Mouse (Mus musculus) liver, embryonic 16.5 days (tissue): ENCODE results near the gene Dnah8. TPM values are rescaled to one million over a fixed set of nuclear protein-coding genes. Genes with fewer than 3 reads are reported as not detected.

Experiments used
- ATAC-seq: fragments of 200-750 bp; cut with Nextera tagmentation; 2 replicates; pipeline ENCODE4 v1.8.0; 2017; ENCODE audit warnings: low read depth, mild to moderate bottlenecking, moderate number of reproducible peaks, moderate library complexity
- H3K27ac ChIP-seq: fragments of 300-500 bp; sonication (generic); 2 replicates; pipeline ENCODE4 v1.5.1; 2014; ENCODE audit warnings: mild to moderate bottlenecking, low read length
- H3K27me3 ChIP-seq: fragments of 300-500 bp; sonication (generic); 2 replicates; pipeline ENCODE4 v1.6.1; 2014; ENCODE audit warnings: low read depth, low read length, mixed read lengths; ENCODE audit not compliant: control insufficient read depth, insufficient read depth
- H3K36me3 ChIP-seq: fragments of 300-500 bp; sonication (generic); 2 replicates; pipeline ENCODE4 v1.6.1; 2014; ENCODE audit warnings: mild to moderate bottlenecking; ENCODE audit not compliant: control insufficient read depth, insufficient read depth
- H3K4me1 ChIP-seq: fragments of 300-500 bp; sonication (generic); 2 replicates; pipeline ENCODE4 v1.6.1; 2014; ENCODE audit warnings: low read depth, low read length, mixed read lengths; ENCODE audit not compliant: control insufficient read depth
- H3K4me2 ChIP-seq: fragments of 300-500 bp; sonication (generic); 2 replicates; pipeline ENCODE4 v1.6.1; 2014; ENCODE audit warnings: low read depth, low read length, mixed read lengths
- H3K4me3 ChIP-seq: fragments of 300-500 bp; sonication (generic); 2 replicates; pipeline ENCODE4 v1.5.1; 2014; ENCODE audit warnings: low read depth, mild to moderate bottlenecking, low read length
- H3K9ac ChIP-seq: fragments of 300-500 bp; sonication (generic); 2 replicates; pipeline ENCODE4 v1.6.1; 2014; ENCODE audit warnings: low read depth, low read length
- H3K9me3 ChIP-seq: fragments of 300-500 bp; sonication (generic); replicated peaks from 2 replicates; pipeline ENCODE4 v1.6.1; 2016; ENCODE audit warnings: low read length; ENCODE audit not compliant: control insufficient read depth
- WGBS: fragments of 180-500 bp; shearing (Covaris S2); extraction: QIAGEN DNeasy Blood & Tissue Kit; methylation state at CpG from one replicate; pipeline ENCODE4 v1.1.7; 2014; ENCODE audit not compliant: insufficient replicate concordance; 5-methylcytosine and 5-hydroxymethylcytosine counted together
- polyA plus RNA-seq: library from polyadenylated mRNA; unstranded; fragments of >200 nt; fragmentation: Nextera tagmentation; extraction: Ambion mirVana; gene quantifications from 2 replicates; pipeline ENCODE4 v1.2.1, GENCODE M21; 2015

Dnah8 gene
- polyA plus RNA-seq, 1 experiment from 2014 or later = 0.99 TPM

DNA sequence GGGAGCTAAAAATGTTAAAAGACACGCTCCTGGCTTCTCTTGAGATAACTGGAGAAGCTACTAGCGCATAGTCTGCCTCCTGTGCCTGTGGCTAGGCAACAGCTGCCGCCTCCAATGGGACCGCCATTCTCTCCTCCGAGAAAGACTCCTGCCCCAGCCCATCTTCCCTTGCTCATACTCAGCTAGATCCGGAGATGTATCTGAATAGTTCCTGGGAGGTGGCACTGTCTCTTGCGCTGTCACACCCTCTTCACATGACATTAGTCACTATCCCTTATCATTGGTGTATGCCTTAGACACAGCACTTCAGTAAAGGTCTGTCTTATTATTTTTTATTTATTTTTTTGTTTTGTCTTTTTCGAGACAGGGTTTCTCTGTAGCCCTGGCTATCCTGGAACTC, 140.1 kb downstream of the Dnah8 start:
- H3K36me3 ChIP-seq = no peaks in the 10 kb centered on the region
- no peak for ATAC-seq

DNA sequence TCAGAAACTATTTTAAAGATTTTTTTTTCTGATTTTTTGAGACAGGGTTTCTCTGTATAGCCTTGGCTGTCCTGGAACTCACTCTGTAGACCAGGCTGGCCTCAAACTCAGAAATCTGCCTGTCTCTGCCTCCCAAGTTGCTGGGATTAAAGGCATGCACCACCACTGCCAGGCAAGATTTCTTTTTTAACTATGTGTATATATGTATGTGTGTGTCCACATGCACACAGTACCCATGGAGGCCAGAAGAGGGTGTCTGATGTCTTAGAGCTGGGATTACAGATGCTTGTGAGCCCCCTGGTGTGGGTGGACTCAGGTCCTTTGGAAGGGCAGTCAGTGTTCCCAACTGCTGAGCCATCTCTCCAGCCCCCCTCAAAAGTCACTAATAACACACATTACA, 150.3 kb downstream of the Dnah8 start:
- Histone ChIP-seq H3K36me3 (no peaks in the 10 kb centered on the region), H3K4me1 (no peaks in the 10 kb centered on the region), H3K9ac (no peak overlapping the region), H3K27me3 (no peaks in the 10 kb centered on the region), H3K9me3 (no peaks in the 10 kb centered on the region), H3K4me3 (no peak overlapping the region), H3K27ac (no peak overlapping the region), H3K4me2 (no peak overlapping the region)
- ATAC-seq = no peak

More for the DNA sequence above, 140.1 kb downstream of the Dnah8 start:
- no peak overlapping the region for H3K4me2 ChIP-seq
- 77% methylated on average over 8 of the region's 8 CpGs for WGBS
- no peaks in the 10 kb centered on the region for H3K27me3 ChIP-seq
- no peaks in the 10 kb centered on the region for H3K9me3 ChIP-seq
- H3K4me1 ChIP-seq = no peaks in the 10 kb centered on the region
- no peak overlapping the region for H3K27ac ChIP-seq
- H3K9ac ChIP-seq = no peak overlapping the region
- no peak overlapping the region for H3K4me3 ChIP-seq

DNA sequence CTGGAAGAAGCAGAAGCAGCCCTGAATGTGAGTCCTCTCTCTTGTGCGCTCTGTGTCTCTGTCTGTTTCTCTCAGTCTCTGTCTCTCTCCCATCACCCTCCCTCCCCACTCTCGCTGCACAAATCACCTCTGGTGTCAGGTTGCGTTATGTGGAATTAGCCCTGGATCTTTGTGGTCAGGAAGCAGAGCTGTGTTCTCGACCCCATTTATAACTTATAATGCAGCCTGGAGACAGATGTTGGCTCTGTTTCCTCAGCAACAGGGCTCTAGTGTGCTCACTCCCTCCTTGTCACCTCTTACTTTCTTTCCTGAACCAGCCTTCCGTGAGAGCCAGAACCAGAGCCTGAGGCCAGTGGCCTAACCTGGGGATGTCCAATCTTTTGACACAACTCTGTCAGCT, 150.9 kb downstream of the Dnah8 start:
- no peaks in the 10 kb centered on the region for H3K9me3 ChIP-seq
- H3K4me1 ChIP-seq = no peaks in the 10 kb centered on the region
- WGBS = 44% methylated on average over 5 of the region's 5 CpGs
- no peaks in the 10 kb centered on the region for H3K27me3 ChIP-seq
- H3K27ac ChIP-seq = no peak overlapping the region
- no peak overlapping the region for H3K9ac ChIP-seq
- no peak for ATAC-seq
- no peak overlapping the region for H3K4me2 ChIP-seq
- H3K36me3 ChIP-seq = no peaks in the 10 kb centered on the region
- H3K4me3 ChIP-seq = no peak overlapping the region

DNA sequence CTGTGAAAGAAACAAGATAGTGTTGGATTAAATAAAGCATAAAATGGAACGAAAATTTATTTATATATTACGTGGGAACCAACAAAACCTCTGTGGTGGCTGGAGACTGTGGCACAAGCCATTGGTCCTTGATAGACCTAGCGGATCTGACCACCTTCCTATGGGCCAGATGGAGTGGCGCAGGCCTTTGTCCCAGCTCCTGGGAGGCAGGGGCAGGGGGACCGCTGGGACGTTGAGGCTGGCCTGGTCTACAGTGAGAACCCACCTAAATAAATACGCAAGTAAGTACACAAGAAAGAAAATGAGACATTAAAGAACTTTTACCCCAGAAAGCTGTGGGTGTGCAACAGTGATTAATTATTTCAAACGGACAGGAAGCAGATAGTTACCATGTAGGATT, 156.9 kb downstream of the Dnah8 start:
- H3K4me2 ChIP-seq = no peak overlapping the region
- no peak overlapping the region for H3K27ac ChIP-seq
- H3K36me3 ChIP-seq = no peaks in the 10 kb centered on the region
- no peak overlapping the region for H3K9ac ChIP-seq
- no peak overlapping the region for H3K4me3 ChIP-seq
- H3K4me1 ChIP-seq = no peaks in the 10 kb centered on the region
- H3K27me3 ChIP-seq = no peaks in the 10 kb centered on the region
- ATAC-seq = no peak
- WGBS = 67% methylated on average over 8 of the region's 8 CpGs
- no peaks in the 10 kb centered on the region for H3K9me3 ChIP-seq

DNA sequence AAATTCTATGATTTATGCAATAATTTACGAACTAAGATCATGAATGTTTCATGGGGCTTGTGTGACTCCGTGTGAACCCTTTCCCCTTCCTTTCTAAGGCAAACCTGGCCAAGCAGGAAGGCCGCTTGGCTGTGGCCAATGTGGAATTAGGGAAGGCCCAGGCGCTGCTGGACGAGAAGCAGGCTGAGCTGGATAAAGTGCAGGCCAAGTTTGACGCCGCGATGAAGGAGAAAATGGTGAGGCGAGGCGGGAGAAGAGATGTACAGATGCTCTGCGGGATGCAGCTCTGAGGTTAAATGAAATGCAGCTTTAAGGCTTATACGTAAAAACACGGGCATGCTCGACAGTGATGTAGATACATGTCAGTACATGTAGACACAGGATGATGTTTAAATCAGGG, 158.1 kb downstream of the Dnah8 start:
- no peak overlapping the region for H3K9ac ChIP-seq
- H3K9me3 ChIP-seq = no peaks in the 10 kb centered on the region
- no peak overlapping the region for H3K27ac ChIP-seq
- H3K27me3 ChIP-seq = no peaks in the 10 kb centered on the region
- H3K4me2 ChIP-seq = no peak overlapping the region
- no peak for ATAC-seq
- H3K4me1 ChIP-seq = no peaks in the 10 kb centered on the region
- H3K36me3 ChIP-seq = no peaks in the 10 kb centered on the region
- 79% methylated on average over 14 of the region's 14 CpGs for WGBS
- no peak overlapping the region for H3K4me3 ChIP-seq

DNA sequence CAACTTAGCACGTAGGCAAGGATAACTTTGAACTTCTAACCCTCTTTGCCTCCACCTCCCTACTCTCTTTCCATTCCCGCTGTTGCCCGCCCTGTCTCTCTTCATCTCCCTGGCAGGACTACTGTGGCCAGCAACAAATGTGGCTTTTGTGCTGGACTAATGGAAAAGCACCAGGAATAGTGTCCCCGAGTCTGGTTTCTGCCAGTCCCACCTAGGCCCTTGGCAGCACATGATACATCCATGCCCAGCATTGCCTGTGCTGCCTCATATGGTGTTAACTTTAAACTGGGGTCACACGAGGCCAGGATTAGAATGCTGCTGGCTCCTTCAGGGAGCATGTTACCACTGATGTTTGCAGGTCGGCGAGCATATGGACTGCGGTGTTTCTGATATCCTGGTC, 164.2 kb downstream of the Dnah8 start:
- Histone ChIP-seq H3K4me2 (no peak overlapping the region), H3K36me3 (no peaks in the 10 kb centered on the region), H3K27me3 (no peaks in the 10 kb centered on the region), H3K4me1 (no peaks in the 10 kb centered on the region), H3K4me3 (no peak overlapping the region), H3K27ac (no peak overlapping the region), H3K9ac (no peak overlapping the region), H3K9me3 (no peaks in the 10 kb centered on the region)
- ATAC-seq = no peak
- 76% methylated on average over 8 of the region's 8 CpGs for WGBS

DNA sequence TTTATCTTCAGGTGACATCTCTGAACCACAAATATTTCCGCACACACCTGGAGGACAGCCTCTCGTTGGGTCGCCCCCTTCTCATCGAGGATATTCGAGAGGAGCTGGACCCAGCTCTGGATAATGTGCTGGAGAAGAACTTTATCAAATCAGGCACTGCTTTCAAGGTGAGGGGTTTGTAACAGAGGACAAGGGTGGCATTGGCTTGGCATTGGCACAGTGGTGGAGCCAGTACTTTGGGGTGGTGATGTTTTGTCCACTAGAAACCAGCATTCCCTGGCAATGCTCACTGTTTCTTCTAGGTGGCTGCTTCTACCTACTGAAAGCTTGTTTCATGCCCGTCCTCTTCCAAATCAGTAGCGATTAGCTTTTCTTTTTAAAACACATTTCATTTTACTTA, 166.7 kb downstream of the Dnah8 start:
- WGBS = 70% methylated on average over 7 of the region's 7 CpGs
- H3K9ac ChIP-seq = no peak overlapping the region
- H3K4me1 ChIP-seq = no peaks in the 10 kb centered on the region
- H3K36me3 ChIP-seq = no peaks in the 10 kb centered on the region
- no peak overlapping the region for H3K27ac ChIP-seq
- H3K4me2 ChIP-seq = no peak overlapping the region
- no peaks in the 10 kb centered on the region for H3K27me3 ChIP-seq
- no peak overlapping the region for H3K4me3 ChIP-seq
- no peak for ATAC-seq
- no peaks in the 10 kb centered on the region for H3K9me3 ChIP-seq

DNA sequence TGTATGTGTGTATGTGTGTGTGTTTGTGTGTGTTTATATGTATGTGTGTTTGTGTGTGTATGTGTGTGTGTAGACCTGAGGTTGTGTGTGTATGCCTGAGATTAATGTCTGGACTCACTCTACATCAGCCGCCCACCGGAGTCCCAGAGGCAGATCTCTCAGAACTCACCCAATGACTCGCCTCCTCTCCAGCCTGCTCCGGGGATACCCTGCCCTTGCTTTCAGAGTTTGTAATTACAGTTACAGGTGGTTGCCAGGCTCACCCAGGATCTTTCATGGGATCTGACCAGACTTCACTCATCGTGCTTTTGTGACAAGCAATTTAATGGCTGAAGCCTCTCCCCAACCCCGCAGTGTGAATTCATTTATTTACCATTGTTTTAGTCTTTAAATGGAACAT, 168.2 kb downstream of the Dnah8 start:
- no peaks in the 10 kb centered on the region for H3K36me3 ChIP-seq
- no peak overlapping the region for H3K9ac ChIP-seq
- 72% methylated on average over 6 of the region's 6 CpGs for WGBS
- no peak for ATAC-seq
- no peak overlapping the region for H3K4me2 ChIP-seq
- no peaks in the 10 kb centered on the region for H3K27me3 ChIP-seq
- H3K9me3 ChIP-seq = no peaks in the 10 kb centered on the region
- H3K4me3 ChIP-seq = no peak overlapping the region
- H3K4me1 ChIP-seq = no peaks in the 10 kb centered on the region
- H3K27ac ChIP-seq = no peak overlapping the region

DNA sequence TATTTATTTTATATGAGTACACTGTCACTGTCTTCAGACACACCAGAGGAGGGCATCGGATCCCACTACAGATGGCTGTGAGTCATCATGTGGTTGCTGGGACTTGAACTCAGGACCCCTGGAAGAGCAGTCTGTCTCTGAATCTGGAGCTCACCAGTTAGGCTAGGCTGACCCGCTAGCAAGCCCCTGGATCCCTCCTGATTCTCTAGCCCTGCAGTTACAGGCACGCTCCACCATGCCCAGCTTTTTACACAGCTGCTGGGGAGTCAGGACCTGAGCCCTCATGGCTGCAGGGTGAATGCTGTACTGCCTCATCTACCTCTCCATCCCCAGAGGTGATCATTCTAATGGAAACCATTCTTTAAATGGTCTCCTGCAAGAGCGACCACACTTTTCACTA, 172.5 kb downstream of the Dnah8 start:
- H3K9me3 ChIP-seq = no peaks in the 10 kb centered on the region
- H3K27ac ChIP-seq = no peak overlapping the region
- no peak for ATAC-seq
- H3K4me3 ChIP-seq = no peak overlapping the region
- H3K9ac ChIP-seq = no peak overlapping the region
- no peaks in the 10 kb centered on the region for H3K27me3 ChIP-seq
- 69% methylated on average over 4 of the region's 4 CpGs for WGBS
- H3K4me2 ChIP-seq = no peak overlapping the region
- no peaks in the 10 kb centered on the region for H3K36me3 ChIP-seq
- no peaks in the 10 kb centered on the region for H3K4me1 ChIP-seq
